Mouse (Mus musculus): ENCODE data around the gene Clip2. TPM values are rescaled to one million over a fixed set of nuclear protein-coding genes. Genes with fewer than 3 reads are reported as not detected.

The Clip2 gene
- 6.4 TPM for total RNA-seq (2023)

GRCm38 (mm10) chr5:134552110-134552972 lies at the start of gene Clip2:
Gene Clip2, minus strand, starts transcription at chr5:134552434.

DNA sequence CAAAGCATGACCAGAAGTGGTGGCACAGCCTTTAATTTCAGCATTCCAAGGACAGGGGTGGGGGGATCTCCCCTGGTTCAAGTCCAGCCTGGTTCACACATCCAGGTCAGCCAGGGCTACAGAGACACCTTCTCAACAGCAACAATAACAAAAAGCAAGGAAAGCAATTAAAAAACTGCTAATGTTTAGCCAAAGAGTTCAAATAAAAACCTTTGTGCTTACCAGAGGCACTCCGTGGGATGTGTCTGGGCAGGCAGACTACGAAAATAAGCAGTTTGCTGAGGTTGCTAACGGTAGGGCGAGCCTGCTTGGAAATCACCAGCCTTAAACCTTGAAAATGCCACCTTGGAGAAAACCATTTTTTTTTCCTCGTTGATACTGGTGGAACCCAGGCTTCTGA lies 28.9 kb upstream of the Clip2 start, which contains the start of gene Rfc2:
Gene Rfc2, plus strand, starts transcription at position 221 of the 400 bp plus-strand sequence.

DNA sequence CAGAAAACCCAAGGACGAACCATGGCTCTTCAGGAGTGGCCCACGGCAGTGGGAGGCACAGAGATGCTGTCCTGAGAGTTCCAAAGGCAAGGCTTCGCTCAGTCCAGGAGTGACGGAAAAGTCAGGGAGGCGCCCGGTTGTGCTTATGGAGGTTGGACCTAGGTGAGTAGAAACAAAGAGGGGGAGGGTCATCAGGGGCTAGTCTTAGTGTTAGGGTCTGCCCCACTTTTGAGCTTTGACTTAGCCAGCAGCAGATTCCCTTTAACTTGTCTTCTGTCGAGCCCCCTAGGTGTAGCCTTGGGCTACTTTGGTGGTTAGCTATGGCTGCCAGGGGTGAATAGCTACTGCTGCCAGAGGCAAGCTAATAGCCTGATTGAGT lies 7.8 kb upstream of the Clip2 start, which contains the start of gene Syna:
Gene Syna, minus strand, starts transcription at position 101 of the 379 bp plus-strand sequence.

DNA sequence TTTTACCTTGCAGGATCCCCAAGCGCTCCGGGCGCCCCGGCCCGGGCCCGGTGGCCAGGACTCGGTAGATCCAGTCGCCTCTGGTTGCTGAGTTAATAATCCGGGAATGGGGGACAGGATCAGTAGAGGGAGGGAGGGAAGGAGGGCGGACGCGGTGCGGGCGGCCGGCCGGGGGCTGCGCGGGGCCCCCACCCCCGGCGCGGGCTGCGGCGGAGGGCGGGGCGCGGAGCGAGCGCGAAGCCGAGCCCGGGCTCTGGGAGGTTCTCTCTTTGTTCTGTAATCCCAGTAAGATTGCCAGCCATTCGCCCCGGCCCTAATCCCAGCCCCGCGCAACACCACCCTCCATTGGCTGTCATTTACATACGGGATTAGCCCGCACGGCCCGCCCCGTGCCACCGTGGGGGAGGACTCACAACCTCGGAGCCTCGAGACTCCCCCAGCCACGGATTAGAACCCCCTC lies 95.7 kb downstream of the Clip2 start, which contains the start of gene Gtf2ird1:
Gene Gtf2ird1, minus strand, starts transcription at position 214 of the 460 bp plus-strand sequence.

Other genes with a start within 250 kb of the Clip2 start
- 190 TPM for gene Gtf2i, start 237.7 kb downstream of the Clip2 start, total RNA-seq (2023)
- gene Gtf2ird1, start 95.7 kb downstream of the Clip2 start, total RNA-seq (2023): 24.3 TPM
- not detected for gene Syna, start 7.7 kb upstream of the Clip2 start, total RNA-seq (2023)
- 60.5 TPM for gene Rfc2, start 28.9 kb upstream of the Clip2 start, total RNA-seq (2023)
- gene Lat2, start 62.6 kb upstream of the Clip2 start, total RNA-seq (2023): 20.8 TPM
- gene Eif4h, start 87.1 kb upstream of the Clip2 start, total RNA-seq (2023): 245 TPM
- 16.3 TPM for gene Limk1, start 136.2 kb upstream of the Clip2 start, total RNA-seq (2023)
- gene Eln, start 194.9 kb upstream of the Clip2 start, total RNA-seq (2023): 0.74 TPM